Mouse (Mus musculus) cerebellum, adult 2 months (tissue): Measurements from ENCODE around the gene Platr17.

Source experiments
- CTCF ChIP-seq: fragments of 200-500 bp; IDR thresholded peaks from 2 replicates; pipeline ENCODE4 v1.5.1; 2011; ENCODE audit warnings: low read depth, mild to moderate bottlenecking, control low read depth, low read length, moderate library complexity, borderline replicate concordance; ENCODE audit not compliant: insufficient read depth
- POLR2A ChIP-seq: fragments of 200-500 bp; IDR thresholded peaks from 2 replicates; pipeline ENCODE4 v1.6.1; 2011; ENCODE audit warnings: low read length, control low read depth, borderline replicate concordance; ENCODE audit not compliant: insufficient read depth

DNA sequence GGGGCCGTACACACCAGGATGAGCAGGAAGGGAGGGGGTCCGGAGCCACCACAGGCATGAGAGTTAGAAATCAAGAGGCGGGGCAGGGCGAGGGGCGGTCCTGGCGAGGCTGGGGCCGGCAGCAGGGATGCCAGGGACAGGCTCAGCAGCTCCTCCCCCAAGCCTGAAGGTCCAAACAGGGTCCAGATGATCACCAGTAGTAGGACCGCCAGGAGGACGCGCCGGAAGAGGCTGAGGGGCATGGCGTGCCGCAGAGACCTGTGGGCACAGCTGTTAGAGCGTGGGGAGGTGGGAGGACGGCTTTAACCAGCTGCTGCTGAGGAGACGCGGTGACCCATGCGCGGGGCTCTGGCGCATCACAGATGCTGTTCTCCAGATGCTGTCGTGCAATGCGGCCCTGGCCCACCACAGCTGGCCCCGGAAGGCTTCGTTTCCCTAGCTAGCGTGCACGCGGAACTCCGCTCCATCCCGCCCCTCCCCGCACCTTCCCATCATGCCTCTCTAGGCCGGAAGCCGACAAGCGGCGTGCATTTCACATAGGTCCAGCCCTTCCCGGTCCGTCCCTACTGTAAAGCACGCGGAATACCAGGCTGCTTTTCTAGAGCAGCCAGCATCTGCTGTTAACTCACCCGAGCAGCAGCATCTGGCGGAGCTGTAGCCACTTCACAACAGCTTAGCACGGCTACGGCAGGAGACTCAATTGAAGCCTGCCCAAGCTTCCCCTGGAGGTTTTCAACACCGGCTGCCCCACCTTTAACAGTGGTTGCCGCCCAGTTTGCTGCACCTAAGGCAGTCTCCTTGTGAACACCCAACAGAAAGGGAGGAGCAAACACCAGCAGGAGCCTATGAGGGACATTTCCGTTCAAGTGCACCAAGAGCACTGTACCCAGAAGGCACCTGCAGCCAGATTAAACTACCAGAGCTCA lies 46.3 kb downstream of the Platr17 start, which contains the start of gene B3galt4:
- TF ChIP-seq CTCF (no peak), POLR2A (peak; percentile 43; the same call in 1 of the 2 replicates)
